Mouse (Mus musculus) lung, postnatal 14 days (tissue): ENCODE data around the gene Adat2.

Source experiments
- DNase-seq: peaks from one replicate; pipeline ENCODE4 v3.0.0; 2021

Adat2 gene

GRCm38 (mm10) chr10:13597491-13597890, 44.8 kb downstream of the Adat2 start:
- no peak for DNase-seq

- no peak for DNase-seq
These were observed 48.2 kb downstream of the Adat2 start for GRCm38 (mm10) chr10:13600926-13601325.
